In the genomic region with DNA sequence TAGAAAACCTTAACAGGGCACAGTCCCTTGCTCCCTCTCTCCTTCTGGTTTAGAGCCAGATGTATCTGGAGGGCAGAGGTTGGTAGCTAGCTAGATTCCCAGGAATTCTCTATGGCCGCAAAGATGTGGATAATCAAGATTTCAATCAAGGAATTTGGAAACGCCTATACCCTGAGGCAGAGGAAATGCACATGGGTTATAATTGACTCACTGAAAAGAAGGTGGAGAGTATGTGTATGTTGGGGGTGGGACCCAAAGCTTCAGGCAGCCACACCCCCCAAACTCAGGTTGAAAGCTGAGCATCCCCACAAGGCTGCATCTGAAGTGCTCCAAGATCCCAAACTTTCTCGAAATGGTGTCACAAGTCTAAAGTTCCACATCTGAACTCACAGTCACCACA, we compare ENCODE assay signal across 22 mouse cellular contexts. TPM values are rescaled to one million over a fixed set of nuclear protein-coding genes. Genes with fewer than 3 reads are reported as not detected.
A peak's percentile ranks its signal among the peaks of the same experiment; 100 is the strongest.
DNase-seq lines count a peak whose midpoint lies in the region; ATAC-seq and TF ChIP-seq lines count a peak whose summit lies in the region.
"Had no signal": no experiment of that assay in that cellular context is flagged by ENCODE, and none has a peak within 500 bp of the region (broad histone marks: within the 10 kb centered on the region; RNA-seq: fewer than 3 reads in every experiment).

No protein-coding gene starts in this region.

- H3K4me2 ChIP-seq in embryonic facial prominence, embryonic 13.5 days: no peak overlapping the region
- H3K4me2 ChIP-seq in liver, postnatal 0 days (ENCODE audit: low read depth, low read length): no peak overlapping the region
- H3K4me2 ChIP-seq in liver, embryonic 12.5 days: no peak overlapping the region
- no peak overlapping the region for H3K4me2 ChIP-seq in stomach, postnatal 0 days (replicated peaks; ENCODE audit: low read depth)
- no peak overlapping the region for H3K4me2 ChIP-seq in forebrain, embryonic 16.5 days (ENCODE audit: low read length)
- H3K4me2 ChIP-seq: embryonic facial prominence, embryonic 12.5 days; forebrain, embryonic 12.5 days; heart, embryonic 13.5 days; hindbrain, embryonic 12.5 days had no signal

- H3K36me3 ChIP-seq in embryonic facial prominence, embryonic 13.5 days: peaks cover 24% of the 10 kb centered on the region
- H3K36me3 ChIP-seq in embryonic facial prominence, embryonic 10.5 days (replicated peaks): peaks cover 12% of the 10 kb centered on the region
- peaks cover 21% of the 10 kb centered on the region for H3K36me3 ChIP-seq in liver, postnatal 0 days (replicated peaks; ENCODE audit: insufficient read depth, low read length)
- peaks cover 14% of the 10 kb centered on the region for H3K36me3 ChIP-seq in liver, embryonic 12.5 days
- H3K36me3 ChIP-seq in stomach, postnatal 0 days (ENCODE audit: control insufficient read depth, insufficient read depth, low read length): peaks cover 8% of the 10 kb centered on the region; the same call in 1 of the 2 replicates
- no peaks in the 10 kb centered on the region for H3K36me3 ChIP-seq in forebrain, embryonic 16.5 days (ENCODE audit: control insufficient read depth, insufficient read depth)
- H3K36me3 ChIP-seq: embryonic facial prominence, embryonic 12.5 days; forebrain, embryonic 12.5 days had no signal

- H3K4me3 ChIP-seq in embryonic facial prominence, embryonic 13.5 days: no peak overlapping the region
- no peak overlapping the region for H3K4me3 ChIP-seq in embryonic facial prominence, embryonic 10.5 days
- no peak overlapping the region for H3K4me3 ChIP-seq in liver, postnatal 0 days (ENCODE audit: low read depth, low read length)
- no peak overlapping the region for H3K4me3 ChIP-seq in liver, embryonic 12.5 days
- H3K4me3 ChIP-seq in stomach, postnatal 0 days (ENCODE audit: low read depth, low read length): no peak overlapping the region
- no peak overlapping the region for H3K4me3 ChIP-seq in forebrain, embryonic 16.5 days (replicated peaks; ENCODE audit: low read length)
- H3K4me3 ChIP-seq: embryonic facial prominence, embryonic 12.5 days; forebrain, embryonic 12.5 days; heart, embryonic 13.5 days; hindbrain, embryonic 12.5 days had no signal

- no peak for ATAC-seq in embryonic facial prominence, embryonic 13.5 days (ENCODE audit: insufficient number of reproducible peaks, insufficient read depth, low FRiP score, low TSS enrichment, low read depth)
- ATAC-seq in liver, postnatal 0 days: no peak
- ATAC-seq in liver, embryonic 12.5 days: no peak
- ATAC-seq in stomach, postnatal 0 days (ENCODE audit: low FRiP score, low TSS enrichment): no peak
- ATAC-seq in forebrain, embryonic 16.5 days: no peak
- ATAC-seq: forebrain, postnatal 0 days; hindbrain, embryonic 16.5 days; inflammation-experienced regulatory T-cells, adult 6 months had no signal

- no peak for TF ChIP-seq CTCF in liver, postnatal 0 days (IDR thresholded peaks at IDR 0.05; ENCODE audit: low read depth)
- no peak for TF ChIP-seq CTCF in stomach, postnatal 0 days (IDR thresholded peaks at IDR 0.05; ENCODE audit: low read depth)

- H3K9ac ChIP-seq in embryonic facial prominence, embryonic 13.5 days: no peak overlapping the region
- no peak overlapping the region for H3K9ac ChIP-seq in liver, postnatal 0 days (replicated peaks)
- no peak overlapping the region for H3K9ac ChIP-seq in liver, embryonic 12.5 days
- H3K9ac ChIP-seq in stomach, postnatal 0 days (ENCODE audit: low read length): no peak overlapping the region
- H3K9ac ChIP-seq in forebrain, embryonic 16.5 days (replicated peaks; ENCODE audit: low read depth, low read length): no peak overlapping the region
- H3K9ac ChIP-seq: embryonic facial prominence, embryonic 12.5 days; forebrain, embryonic 12.5 days; forebrain, postnatal 0 days; heart, embryonic 13.5 days; hindbrain, embryonic 12.5 days had no signal

- 52% methylated on average over 3 of the region's 3 CpGs for WGBS in embryonic facial prominence, embryonic 13.5 days
- 80% methylated on average over 3 of the region's 3 CpGs for WGBS in embryonic facial prominence, embryonic 10.5 days
- 74% methylated on average over 3 of the region's 3 CpGs for WGBS in liver, postnatal 0 days (ENCODE audit: insufficient replicate concordance)
- WGBS in liver, embryonic 12.5 days (ENCODE audit: insufficient replicate concordance): 59% methylated on average over 3 of the region's 3 CpGs
- 47% methylated on average over 3 of the region's 3 CpGs for WGBS in stomach, postnatal 0 days
- WGBS in forebrain, embryonic 16.5 days: 81% methylated on average over 3 of the region's 3 CpGs

- peaks cover 18% of the 10 kb centered on the region for H3K4me1 ChIP-seq in embryonic facial prominence, embryonic 13.5 days
- peaks cover 25% of the 10 kb centered on the region for H3K4me1 ChIP-seq in embryonic facial prominence, embryonic 10.5 days
- H3K4me1 ChIP-seq in liver, postnatal 0 days (ENCODE audit: insufficient read depth): peaks cover 47% of the 10 kb centered on the region
- H3K4me1 ChIP-seq in liver, embryonic 12.5 days: peaks cover 48% of the 10 kb centered on the region
- no peaks in the 10 kb centered on the region for H3K4me1 ChIP-seq in stomach, postnatal 0 days (replicated peaks; ENCODE audit: control insufficient read depth, insufficient read depth)
- H3K4me1 ChIP-seq in forebrain, embryonic 16.5 days (replicated peaks; ENCODE audit: control insufficient read depth, insufficient read depth, low read length): no peaks in the 10 kb centered on the region

- no peak for TF ChIP-seq EP300 in liver, postnatal 0 days (IDR thresholded peaks at IDR 0.05; ENCODE audit: low read depth)
- TF ChIP-seq EP300 in stomach, postnatal 0 days (optimal IDR thresholded peaks at IDR 0.05): no peak

- no peaks in the 10 kb centered on the region; the same call in 1 of the 2 replicates for H3K27me3 ChIP-seq in embryonic facial prominence, embryonic 13.5 days
- peaks cover 22% of the 10 kb centered on the region for H3K27me3 ChIP-seq in embryonic facial prominence, embryonic 10.5 days (replicated peaks; ENCODE audit: low read depth, poor library complexity, severe bottlenecking)
- no peaks in the 10 kb centered on the region for H3K27me3 ChIP-seq in liver, postnatal 0 days (ENCODE audit: insufficient read depth, low read length)
- peaks cover 9% of the 10 kb centered on the region for H3K27me3 ChIP-seq in liver, embryonic 12.5 days (replicated peaks)
- no peaks in the 10 kb centered on the region for H3K27me3 ChIP-seq in stomach, postnatal 0 days (ENCODE audit: control insufficient read depth, insufficient read depth, low read length)
- H3K27me3 ChIP-seq in forebrain, embryonic 16.5 days (replicated peaks; ENCODE audit: control insufficient read depth, insufficient read depth, low read length): peaks cover 11% of the 10 kb centered on the region
- H3K27me3 ChIP-seq: embryonic facial prominence, embryonic 12.5 days; heart, embryonic 13.5 days had no signal

- 0 out of 2 replicates have a peak overlapping the region, but pooled peaks have one; percentile 19 for H3K27ac ChIP-seq in embryonic facial prominence, embryonic 13.5 days
- no peak overlapping the region for H3K27ac ChIP-seq in embryonic facial prominence, embryonic 10.5 days (replicated peaks)
- H3K27ac ChIP-seq in liver, postnatal 0 days (ENCODE audit: low read depth): peak overlapping the region; percentile 96
- no peak overlapping the region for H3K27ac ChIP-seq in liver, embryonic 12.5 days
- H3K27ac ChIP-seq in stomach, postnatal 0 days (replicated peaks): no peak overlapping the region
- H3K27ac ChIP-seq in forebrain, embryonic 16.5 days (ENCODE audit: low read length): no peak overlapping the region
- H3K27ac ChIP-seq: embryonic facial prominence, embryonic 12.5 days; forebrain, embryonic 12.5 days; heart, embryonic 13.5 days; hindbrain, embryonic 12.5 days had no signal

- no peaks in the 10 kb centered on the region for H3K9me3 ChIP-seq in embryonic facial prominence, embryonic 13.5 days
- H3K9me3 ChIP-seq in embryonic facial prominence, embryonic 10.5 days: no peaks in the 10 kb centered on the region
- no peaks in the 10 kb centered on the region for H3K9me3 ChIP-seq in liver, postnatal 0 days (ENCODE audit: low read length)
- H3K9me3 ChIP-seq in liver, embryonic 12.5 days (replicated peaks): no peaks in the 10 kb centered on the region
- H3K9me3 ChIP-seq in stomach, postnatal 0 days (ENCODE audit: control insufficient read depth, low read length): no peaks in the 10 kb centered on the region
- no peaks in the 10 kb centered on the region for H3K9me3 ChIP-seq in forebrain, embryonic 16.5 days (ENCODE audit: control insufficient read depth, low read length)
- H3K9me3 ChIP-seq: embryonic facial prominence, embryonic 12.5 days; forebrain, embryonic 12.5 days; heart, embryonic 13.5 days; hindbrain, embryonic 12.5 days had no signal

- DNase-seq in embryonic facial prominence, embryonic 10.5 days (ENCODE audit: low spot score): no peak
- no peak for DNase-seq in liver, postnatal 0 days
- DNase-seq in ZHBTc4 (ENCODE audit: low read depth, low spot score): peak; percentile 69
- DNase-seq in stomach, postnatal 0 days (ENCODE audit: low spot score): no peak
- DNase-seq: cerebellum, adult 11 months; cerebellum, adult 8-10 months; cerebellum, postnatal 14 days; embryo, embryonic 11 days; forebrain, postnatal 0 days; gastrocnemius, postnatal 36 days; heart, postnatal 4 days; kidney, adult 11 months had no signal

RNA-seq across cellular contexts. Expression of a gene that starts 5.8 kb away (rescaled TPM):
- polyA plus RNA-seq in embryonic facial prominence, embryonic 13.5 days (2015; fragmentation: Nextera tagmentation; extraction: Ambion mirVana): 23.4 and 25.2 TPM in 2 replicates
- polyA plus RNA-seq in embryonic facial prominence, embryonic 10.5 days (2016; fragmentation: Nextera tagmentation; extraction: Ambion mirVana): 12.4 and 12.9 TPM in 2 replicates
- polyA plus RNA-seq in liver, postnatal 0 days (2015; fragmentation: Nextera tagmentation; extraction: Ambion mirVana): 215 and 221 TPM in 2 replicates
- 26.7 and 28.7 TPM in 2 replicates for polyA plus RNA-seq in liver, embryonic 12.5 days (2016; fragmentation: Nextera tagmentation; extraction: Ambion mirVana)
- polyA plus RNA-seq in stomach, postnatal 0 days (2015; fragmentation: Nextera tagmentation; extraction: Ambion mirVana): 109 and 120 TPM in 2 replicates
- polyA plus RNA-seq in forebrain, embryonic 16.5 days (2015; fragmentation: Nextera tagmentation; extraction: Ambion mirVana): 3.7 and 4.0 TPM in 2 replicates

RNA-seq across cellular contexts. Expression of a gene that starts 12.0 kb away (rescaled TPM):
- polyA plus RNA-seq in embryonic facial prominence, embryonic 13.5 days (2015; fragmentation: Nextera tagmentation; extraction: Ambion mirVana): not detected in 2 replicates
- not detected in 2 replicates for polyA plus RNA-seq in embryonic facial prominence, embryonic 10.5 days (2016; fragmentation: Nextera tagmentation; extraction: Ambion mirVana)
- polyA plus RNA-seq in liver, postnatal 0 days (2015; fragmentation: Nextera tagmentation; extraction: Ambion mirVana): not detected in 2 replicates
- polyA plus RNA-seq in liver, embryonic 12.5 days (2016; fragmentation: Nextera tagmentation; extraction: Ambion mirVana): not detected in 2 replicates
- 0.18 TPM in 1 of 2 replicates, not detected in the other for polyA plus RNA-seq in stomach, postnatal 0 days (2015; fragmentation: Nextera tagmentation; extraction: Ambion mirVana)
- polyA plus RNA-seq in forebrain, embryonic 16.5 days (2015; fragmentation: Nextera tagmentation; extraction: Ambion mirVana): not detected in 2 replicates
- polyA plus RNA-seq: embryonic facial prominence, embryonic 12.5 days; forebrain, embryonic 12.5 days; forebrain, postnatal 0 days; heart, embryonic 13.5 days; heart, postnatal 0 days; hindbrain, embryonic 12.5 days; hindbrain, embryonic 16.5 days; inflammation-experienced regulatory T-cells, adult 6 months had no signal

RNA-seq across cellular contexts. Expression of a gene that starts 18.6 kb away (rescaled TPM):
- polyA plus RNA-seq in embryonic facial prominence, embryonic 13.5 days (2015; fragmentation: Nextera tagmentation; extraction: Ambion mirVana): 88.5 and 92.7 TPM in 2 replicates
- 93.2 and 96.6 TPM in 2 replicates for polyA plus RNA-seq in embryonic facial prominence, embryonic 10.5 days (2016; fragmentation: Nextera tagmentation; extraction: Ambion mirVana)
- 49.6 and 53.0 TPM in 2 replicates for polyA plus RNA-seq in liver, postnatal 0 days (2015; fragmentation: Nextera tagmentation; extraction: Ambion mirVana)
- 106 and 120 TPM in 2 replicates for polyA plus RNA-seq in liver, embryonic 12.5 days (2016; fragmentation: Nextera tagmentation; extraction: Ambion mirVana)
- 49.7 and 54.3 TPM in 2 replicates for polyA plus RNA-seq in stomach, postnatal 0 days (2015; fragmentation: Nextera tagmentation; extraction: Ambion mirVana)
- 59.5 and 61.7 TPM in 2 replicates for polyA plus RNA-seq in forebrain, embryonic 16.5 days (2015; fragmentation: Nextera tagmentation; extraction: Ambion mirVana)

RNA-seq across cellular contexts. Expression of a gene that starts 29.8 kb away (rescaled TPM):
- 65.6 and 66.6 TPM in 2 replicates for polyA plus RNA-seq in embryonic facial prominence, embryonic 13.5 days (2015; fragmentation: Nextera tagmentation; extraction: Ambion mirVana)
- polyA plus RNA-seq in embryonic facial prominence, embryonic 10.5 days (2016; fragmentation: Nextera tagmentation; extraction: Ambion mirVana): 39.9 and 43.8 TPM in 2 replicates
- 0.48 and 0.56 TPM in 2 replicates for polyA plus RNA-seq in liver, postnatal 0 days (2015; fragmentation: Nextera tagmentation; extraction: Ambion mirVana)
- polyA plus RNA-seq in liver, embryonic 12.5 days (2016; fragmentation: Nextera tagmentation; extraction: Ambion mirVana): 4.6 and 5.5 TPM in 2 replicates
- polyA plus RNA-seq in stomach, postnatal 0 days (2015; fragmentation: Nextera tagmentation; extraction: Ambion mirVana): 10.9 and 13.4 TPM in 2 replicates
- polyA plus RNA-seq in forebrain, embryonic 16.5 days (2015; fragmentation: Nextera tagmentation; extraction: Ambion mirVana): 106 and 125 TPM in 2 replicates

Comparison
In these comparisons a context has a peak if more than half of its experiments do, and no peak if none do; other contexts are left out.
1. H3K27ac ChIP-seq: peak in embryonic facial prominence, embryonic 13.5 days (single experiment) and liver, postnatal 0 days (single experiment); none in embryonic facial prominence, embryonic 10.5 days (single experiment), liver, embryonic 12.5 days (single experiment), stomach, postnatal 0 days (single experiment) and forebrain, embryonic 16.5 days (single experiment).